Mouse (Mus musculus): ENCODE data around the gene Hexim1. TPM values are rescaled to one million over a fixed set of nuclear protein-coding genes. Genes with fewer than 3 reads are reported as not detected.

The Hexim1 gene
- total RNA-seq (2012; rRNA removed) (25.9 and 38.9 TPM in 2 replicates), total RNA-seq (2014; rRNA removed) (16.4 and 20.2 TPM in 2 replicates), polyA plus RNA-seq (2012; ENCODE audit: insufficient read length, low read depth) (50.4 and 51.8 TPM in 2 replicates)

DNA sequence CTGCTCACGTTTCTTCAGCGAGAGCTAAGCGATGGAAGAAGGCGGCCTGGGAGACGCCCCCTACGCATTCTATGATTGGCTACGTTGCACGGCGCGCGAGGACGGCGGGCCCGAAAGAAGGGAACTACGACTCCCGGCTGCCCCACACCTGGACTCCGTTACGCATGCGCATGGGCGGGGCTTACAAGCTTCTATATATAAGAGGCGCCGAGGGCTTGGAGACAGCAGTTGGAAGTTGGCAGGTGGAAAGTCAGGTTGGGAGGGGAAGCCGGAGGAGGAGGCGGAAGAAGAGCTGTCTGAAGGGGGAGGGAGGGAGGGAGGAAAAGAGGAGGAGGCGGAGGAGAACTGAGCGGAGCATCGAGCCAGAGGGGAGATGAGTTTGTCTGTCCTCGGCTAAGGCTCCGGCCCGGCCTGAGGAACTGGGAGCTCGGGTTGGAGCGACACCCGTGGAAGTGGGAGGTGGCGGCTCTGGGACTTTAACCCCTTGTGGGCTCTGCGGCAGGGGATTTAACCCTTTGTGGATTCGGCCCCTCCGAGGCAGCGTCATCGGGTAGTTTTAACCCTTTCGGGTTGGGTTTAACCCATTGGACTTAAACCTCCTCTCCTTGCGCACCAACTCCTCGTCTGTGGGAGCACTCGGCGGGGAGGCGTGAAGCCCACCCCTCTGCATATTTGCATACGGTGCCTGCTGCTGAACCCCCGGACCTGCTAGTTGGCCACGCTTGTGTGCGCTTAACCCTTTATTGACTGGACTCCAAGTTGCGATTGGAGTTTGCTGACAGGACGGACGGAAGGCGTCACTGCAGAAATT lies at the start of gene Hexim1:
Gene Hexim1, plus strand, starts transcription at position 224 of the 811 bp plus-strand sequence.
- no peaks in the 10 kb centered on the region for H3K27me3 ChIP-seq (replicated peaks)
- H3K4me3 ChIP-seq (replicated peaks in 1 of 3; ENCODE audit: low read depth in 2 of 3, low read length in 2 of 3, poor library complexity in 1 of 3) = peak within 1 kb of the TSS; percentile 74 to 84 (median 82)
- in situ Hi-C loops (cut with MboI; ENCODE audit: low pct_ligation_motif_present, low pct_unique_long_range_greater_than_20kb, low sequenced_read_pairs) = no loop called here
- dilution Hi-C loops (cut with MboI; ENCODE audit: extremely low pct_ligation_motif_present, extremely low pct_unique_long_range_greater_than_20kb, low sequenced_read_pairs) = no loop called here
- TF ChIP-seq SMC3 (IDR thresholded peaks at IDR 0.05; ENCODE audit: low read depth, low read length) (no peak), USF2 (conservative IDR thresholded peaks at IDR 0.05; ENCODE audit: low read depth, low read length) (no peak), MXI1 (IDR thresholded peaks at IDR 0.05; ENCODE audit: low read depth, low read length) (peak; percentile 64), MEF2A (IDR thresholded peaks at IDR 0.05; ENCODE audit: borderline replicate concordance, low read depth, low read length) (peak; percentile 88), ETS1 (conservative IDR thresholded peaks at IDR 0.05; ENCODE audit: low read depth, low read length) (no peak; the same call in 1 of the 2 replicates), JUND (conservative IDR thresholded peaks at IDR 0.05; ENCODE audit: low read depth, low read length) (no peak), KAT2A (IDR thresholded peaks at IDR 0.05; ENCODE audit: insufficient replicate concordance, low read length) (peak; percentile 96; the same call in 1 of the 2 replicates), BHLHE40 (IDR thresholded peaks at IDR 0.05; ENCODE audit: low read depth, low read length) (peak; percentile 40), ZKSCAN1 (IDR thresholded peaks at IDR 0.05; ENCODE audit: borderline replicate concordance, low read depth, low read length) (no peak; the same call in 1 of the 2 replicates), ZMIZ1 (IDR thresholded peaks at IDR 0.05; ENCODE audit: low read depth, low read length) (peak; percentile 99), TBP (conservative IDR thresholded peaks at IDR 0.05; ENCODE audit: low read depth, low read length) (peak; percentile 94), CTCF (conservative IDR thresholded peaks at IDR 0.05 in 1 of 2, IDR thresholded peaks at IDR 0.05 in 1 of 2; ENCODE audit: low read depth in 2 of 2, low read length in 2 of 2) (no peak), E2F4 (IDR thresholded peaks at IDR 0.05; ENCODE audit: insufficient replicate concordance, low read depth, low read length) (peak; percentile 67; the same call in 1 of the 2 replicates), CHD2 (IDR thresholded peaks at IDR 0.05; ENCODE audit: low read length) (peak; percentile 77; the same call in 1 of the 2 replicates), NELFE (IDR thresholded peaks at IDR 0.05; ENCODE audit: low read depth, low read length) (peak; percentile 100), RCOR1 (conservative IDR thresholded peaks at IDR 0.05; ENCODE audit: low read depth, low read length) (no peak; the same call in 1 of the 2 replicates), SIN3A (IDR thresholded peaks at IDR 0.05; ENCODE audit: low read length) (no peak; the same call in 1 of the 2 replicates), MAX (IDR thresholded peaks at IDR 0.05; ENCODE audit: low read length) (0 out of 2 replicates have a peak, but pooled peaks have one; percentile 41), PAX5 (IDR thresholded peaks at IDR 0.05; ENCODE audit: low read length) (no peak), USF1 (IDR thresholded peaks at IDR 0.05; ENCODE audit: low read depth, low read length) (peak; percentile 12; the same call in 1 of the 2 replicates), IRF4 (IDR thresholded peaks at IDR 0.05; ENCODE audit: low read depth, low read length) (peak; percentile 83), EP300 (IDR thresholded peaks at IDR 0.05; ENCODE audit: low read length) (no peak), POLR2A (IDR thresholded peaks at IDR 0.05; ENCODE audit: low read depth, low read length) (peak; percentile 100), ZC3H11A (IDR thresholded peaks at IDR 0.05; ENCODE audit: low read depth, low read length) (no peak), HCFC1 (IDR thresholded peaks at IDR 0.05; ENCODE audit: low read depth, low read length) (peak; percentile 92), JUN (IDR thresholded peaks at IDR 0.05; ENCODE audit: insufficient read depth, low read depth, low read length) (no peak), UBTF (IDR thresholded peaks at IDR 0.05; ENCODE audit: low read depth, low read length) (peak; percentile 81), ELF1 (IDR thresholded peaks at IDR 0.05; ENCODE audit: low read depth, low read length) (peak; percentile 90), MYC (IDR thresholded peaks at IDR 0.05; ENCODE audit: low read depth, low read length) (no peak), GABPA (IDR thresholded peaks at IDR 0.05; ENCODE audit: insufficient replicate concordance, low read depth, low read length) (peak; percentile 90; the same call in 1 of the 2 replicates), MAFK (IDR thresholded peaks at IDR 0.05; ENCODE audit: insufficient replicate concordance, low read length) (no peak), ZNF384 (IDR thresholded peaks at IDR 0.05; ENCODE audit: low read depth, low read length) (peak; percentile 67; the same call in 1 of the 2 replicates), CHD1 (IDR thresholded peaks at IDR 0.05; ENCODE audit: low read depth, low read length) (no peak), TCF12 (IDR thresholded peaks at IDR 0.05; ENCODE audit: low read depth, low read length) (peak; percentile 98), NRF1 (IDR thresholded peaks at IDR 0.05; ENCODE audit: low read depth, low read length) (peak; percentile 98), RAD21 (IDR thresholded peaks at IDR 0.05; ENCODE audit: low read depth, low read length) (no peak), POLR2AphosphoS2 (IDR thresholded peaks at IDR 0.05; ENCODE audit: low read depth, low read length) (peak; percentile 97), MAZ (IDR thresholded peaks at IDR 0.05; ENCODE audit: low read depth, low read length) (peak; percentile 99)
- peaks cover 7 to 31% of the 10 kb centered on the region in 2 experiments for H3K36me3 ChIP-seq (replicated peaks in 1 of 2; ENCODE audit: control insufficient read depth in 1 of 2, insufficient read depth in 1 of 2, low read length in 1 of 2)
- DNase-seq (ENCODE audit: extremely low read depth) = peak; percentile 100
- H3K4me2 ChIP-seq (ENCODE audit: insufficient read depth, low read depth, poor library complexity, severe bottlenecking) = peak within 1 kb of the TSS; percentile 74
- H3K4me1 ChIP-seq (ENCODE audit: control insufficient read depth in 1 of 2, insufficient read depth in 2 of 2) = peaks cover 6 to 26% of the 10 kb centered on the region in 2 experiments; a peak in 3 of 4 replicates
- H3K9me3 ChIP-seq (replicated peaks; ENCODE audit: low read length) = no peaks in the 10 kb centered on the region
- H3K79me2 ChIP-seq (replicated peaks; ENCODE audit: control insufficient read depth, extremely low read depth, insufficient read depth, poor library complexity, severe bottlenecking) = peaks cover 22% of the 10 kb centered on the region
- peak within 1 kb of the TSS; percentile 95 for H3K9ac ChIP-seq (ENCODE audit: insufficient read depth, low read depth)
- H3K27ac ChIP-seq (ENCODE audit: insufficient read depth, low read depth) = peak within 1 kb of the TSS; percentile 95

Data from CH12.LX (cell line).